Mouse (Mus musculus) R1 (cell line): ENCODE results near the gene Tmie.

Experiments
- DNase-seq: peaks from one replicate; pipeline ENCODE4 v3.0.0-alpha.2; 2018; ENCODE audit warnings: low read depth, low spot score

Tmie gene

GRCm38 (mm10) chr9:110890026-110890783 lies 10.3 kb upstream of the Tmie start:
- peak; percentile 52 for DNase-seq

DNA sequence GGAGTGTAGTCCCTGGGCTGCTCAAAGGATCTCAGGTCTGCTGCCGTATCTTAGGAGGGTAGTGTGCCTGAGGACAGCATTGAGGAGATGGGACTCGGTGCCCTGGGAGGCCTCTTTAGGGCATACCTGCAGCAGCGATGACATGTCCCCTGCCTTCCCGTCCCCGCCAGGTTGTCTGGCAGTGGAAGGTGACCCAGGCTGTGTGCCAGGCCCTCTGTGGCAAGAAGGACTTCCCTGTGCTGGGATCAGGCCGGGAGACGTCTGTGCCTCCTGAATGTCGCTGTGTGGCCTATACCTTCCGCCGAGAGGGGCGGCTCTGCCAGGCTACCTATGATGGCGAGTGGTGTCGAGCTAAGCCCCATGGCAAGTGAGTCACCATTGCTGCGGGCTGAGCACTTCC lies 9.0 kb upstream of the Tmie start:
- DNase-seq: no peak

DNA sequence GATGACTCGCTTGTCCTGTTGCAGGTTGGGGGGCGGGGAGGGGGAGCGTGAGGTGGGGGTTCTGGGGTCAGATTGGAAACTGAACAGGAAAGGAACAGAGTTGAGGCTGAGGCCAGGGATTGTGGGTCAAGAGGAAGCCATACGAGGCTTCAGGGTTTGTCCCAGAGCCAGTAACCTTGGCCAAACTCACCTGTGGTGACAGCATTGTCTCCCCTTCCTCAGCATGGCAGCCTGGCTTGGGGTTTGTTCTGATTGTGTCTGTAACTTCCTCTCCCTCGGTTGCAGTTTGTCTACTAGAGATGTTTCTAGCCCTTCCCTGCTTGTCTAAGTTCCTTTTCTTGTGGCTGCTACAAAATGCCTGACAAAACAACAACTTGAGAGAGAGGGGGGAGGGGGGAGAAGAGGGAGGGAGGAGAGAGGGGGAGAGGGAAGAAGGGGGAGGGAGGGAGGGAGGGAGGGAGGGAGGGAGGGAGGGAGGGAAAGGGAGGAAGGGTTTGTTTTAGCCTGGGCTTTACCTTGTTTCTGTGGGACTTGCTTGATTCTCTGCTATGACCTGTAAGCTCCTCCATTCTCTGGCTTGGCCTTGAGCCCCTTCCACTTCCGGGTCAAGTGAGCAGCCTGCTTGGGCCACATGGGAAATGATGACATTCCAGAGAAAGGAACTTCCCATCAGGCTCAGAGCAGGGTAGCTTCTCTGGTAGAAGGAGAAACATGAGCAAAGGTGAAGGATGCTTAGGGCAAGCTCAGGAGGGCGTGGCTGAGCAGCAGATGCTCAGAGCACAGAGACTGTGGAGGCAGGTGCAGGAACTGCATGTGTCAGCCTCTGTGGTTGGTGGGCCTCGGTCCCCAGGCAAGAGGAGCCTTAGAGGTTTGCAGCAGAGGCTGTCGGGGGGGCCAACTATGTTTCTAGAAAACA lies 7.7 kb upstream of the Tmie start:
- DNase-seq: peak; percentile 80

GRCm38 (mm10) chr9:110881953-110882352 lies 2.0 kb upstream of the Tmie start:
- peak; percentile 53 for DNase-seq

DNA sequence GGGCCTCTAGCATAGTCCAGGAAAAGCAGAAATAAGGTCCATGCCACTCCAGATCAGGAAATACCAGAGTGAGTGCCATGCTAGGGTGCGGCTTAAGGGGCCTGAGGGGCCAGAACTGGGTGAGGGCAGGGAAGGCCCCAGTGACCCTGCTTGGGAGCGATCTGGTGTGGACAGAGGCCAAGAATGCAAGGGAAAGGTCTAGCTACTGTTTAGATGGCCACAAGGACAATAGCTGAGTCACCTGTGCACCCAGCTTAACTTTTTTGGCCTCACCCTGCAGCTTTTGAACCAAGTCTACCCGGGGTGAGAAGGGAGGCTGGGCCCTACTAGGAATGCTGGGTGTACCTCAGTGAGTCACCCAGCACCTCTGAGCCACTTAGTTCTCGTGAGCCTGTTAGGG lies 859 bp upstream of the Tmie start:
- no peak for DNase-seq

DNA sequence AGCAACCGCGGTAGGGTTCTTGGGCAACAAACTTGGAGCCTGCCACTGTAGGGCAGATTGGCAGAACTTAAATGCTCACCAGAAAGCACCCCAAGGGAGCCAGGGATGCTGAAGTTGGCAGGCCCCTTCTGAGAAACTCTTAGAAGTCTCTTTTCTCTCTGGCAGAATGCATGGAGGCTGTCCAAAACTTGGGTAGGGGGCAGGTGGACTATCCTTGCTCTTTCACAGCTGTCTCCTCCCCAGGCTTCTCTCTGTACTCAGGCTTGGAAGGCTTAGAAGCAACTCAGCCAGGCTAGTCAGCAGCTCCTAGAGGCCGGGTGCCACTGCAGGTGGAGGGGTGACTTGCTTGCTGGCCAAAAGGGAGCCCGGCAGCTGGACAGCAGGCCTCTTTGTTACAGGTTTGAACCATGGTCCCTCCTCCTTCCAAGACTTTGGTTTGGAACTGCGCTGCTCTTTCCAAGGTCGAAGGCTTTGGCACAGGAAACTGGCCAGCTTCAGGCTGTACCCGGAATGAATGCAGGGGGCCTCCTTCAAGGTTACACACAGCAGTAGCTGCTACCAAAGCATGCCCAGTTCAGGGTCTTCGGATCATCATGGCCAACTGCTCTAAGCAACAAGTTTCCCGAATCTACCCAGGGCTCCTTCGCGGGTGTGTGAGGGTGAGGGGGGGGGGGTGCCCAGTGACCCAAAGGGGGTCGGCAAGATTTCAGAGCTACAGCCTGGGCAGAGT lies 557 bp downstream of the Tmie start, which contains the start of gene Als2cl:
Gene Als2cl (plus strand): TSS at position 680 of the 730 bp plus-strand sequence.
- DNase-seq: peak; percentile 42

GRCm38 (mm10) chr9:110877888-110878287 lies 2.0 kb downstream of the Tmie start:
- DNase-seq: no peak

GRCm38 (mm10) chr9:110877353-110877752 lies 2.6 kb downstream of the Tmie start:
- no peak for DNase-seq

- no peak for DNase-seq
Observed at GRCm38 (mm10) chr9:110875288-110875695, 4.6 kb downstream of the Tmie start.

GRCm38 (mm10) chr9:110874660-110875191 lies 5.2 kb downstream of the Tmie start:
- no peak for DNase-seq

- no peak for DNase-seq
Observed at GRCm38 (mm10) chr9:110873681-110874659, 5.9 kb downstream of the Tmie start.

DNA sequence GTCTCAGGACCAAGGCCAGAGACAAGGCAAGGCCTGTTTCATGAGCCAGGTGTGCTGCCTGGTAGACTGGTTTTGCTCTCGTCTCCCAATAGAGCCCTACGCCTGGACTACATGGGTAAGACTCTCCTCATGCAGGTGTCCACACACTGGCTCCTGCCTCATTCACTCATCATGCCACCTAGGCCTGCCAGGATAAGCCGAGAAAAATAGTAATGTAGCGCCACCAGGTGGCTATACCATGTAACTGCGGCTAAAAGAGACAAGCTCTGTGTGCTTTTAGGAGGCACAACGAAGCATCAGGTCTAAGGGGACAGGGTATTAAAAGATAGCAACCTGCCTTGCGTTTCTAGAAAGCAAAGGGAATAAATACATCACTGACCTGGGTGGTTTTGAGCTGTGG lies 8.9 kb downstream of the Tmie start:
- DNase-seq: peak; percentile 79

DNA sequence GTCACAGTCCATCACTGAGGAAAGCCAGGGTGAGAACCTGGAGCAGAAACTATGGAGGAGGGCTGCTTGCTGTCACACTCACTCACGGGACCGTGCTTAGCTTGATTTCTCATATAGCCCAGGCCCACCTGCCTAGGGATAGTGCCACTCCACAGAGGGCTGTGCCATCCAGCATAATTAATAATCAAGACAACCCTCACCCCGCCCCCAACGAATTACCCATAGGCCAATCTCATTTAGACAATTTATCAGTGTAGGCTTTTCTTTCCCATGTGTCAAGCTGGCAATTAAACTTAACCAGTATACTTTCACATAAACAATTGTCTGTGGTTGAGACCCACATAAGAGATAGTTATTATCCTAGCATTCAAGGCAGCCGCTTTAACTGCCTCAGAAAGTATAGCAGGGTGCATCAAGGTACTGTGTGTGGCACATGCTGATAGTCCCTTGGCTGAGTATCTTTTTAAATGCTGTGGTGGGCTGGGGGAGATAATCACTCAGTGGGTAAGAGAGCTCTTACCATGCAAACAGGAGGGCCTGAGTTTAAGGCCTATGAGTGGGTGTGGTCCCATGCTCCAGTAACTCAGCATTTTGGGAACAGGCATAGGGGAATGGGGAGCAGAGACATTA lies 20.8 kb downstream of the Tmie start:
- DNase-seq: no peak

DNA sequence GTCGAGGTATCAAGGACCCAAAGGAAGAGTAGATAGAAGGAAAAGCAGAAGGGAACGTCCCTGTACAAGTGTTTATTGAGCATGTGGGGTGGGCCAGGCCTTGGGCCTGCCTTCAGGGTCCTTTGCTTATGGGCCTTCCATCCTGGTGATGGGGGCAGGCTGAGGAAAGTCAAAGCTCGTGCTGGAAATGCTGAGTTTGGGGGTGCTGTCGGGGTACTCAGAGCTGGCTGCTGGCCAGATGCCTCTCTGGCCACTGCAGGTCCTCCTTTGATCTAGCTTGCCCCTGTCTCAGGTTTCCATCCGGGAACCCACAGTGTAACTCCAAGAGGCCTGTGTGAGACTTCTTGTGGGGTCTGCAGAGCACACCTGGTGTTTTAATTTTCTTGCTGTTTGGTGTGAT lies 21.4 kb downstream of the Tmie start:
- DNase-seq: no peak

- DNase-seq: peak; percentile 81
Observed at GRCm38 (mm10) chr9:110857781-110858472, 22.0 kb downstream of the Tmie start, which contains the start of gene Prss50. Prss50 (plus strand) TSS chr9:110857967.

DNA sequence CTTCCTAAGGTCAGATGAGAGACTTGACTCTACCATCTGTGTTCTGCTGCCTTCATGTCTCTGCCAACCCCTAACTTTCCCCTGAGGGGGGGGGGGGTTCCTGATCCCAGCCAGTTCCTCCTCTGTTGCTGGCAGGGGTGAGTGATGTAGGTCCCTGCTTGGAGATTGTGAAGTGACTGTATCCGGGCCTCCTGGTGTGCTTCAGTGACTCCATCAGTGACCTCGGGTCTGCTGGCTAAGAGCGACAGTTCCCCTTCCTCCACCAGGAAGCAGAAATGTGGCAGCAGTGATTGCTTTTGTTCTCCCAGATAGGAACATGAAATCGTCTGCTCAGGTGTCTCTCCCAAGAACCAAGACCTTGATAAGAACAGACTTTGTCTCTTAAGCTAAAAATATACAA lies 23.0 kb downstream of the Tmie start:
- DNase-seq: peak; percentile 46

DNA sequence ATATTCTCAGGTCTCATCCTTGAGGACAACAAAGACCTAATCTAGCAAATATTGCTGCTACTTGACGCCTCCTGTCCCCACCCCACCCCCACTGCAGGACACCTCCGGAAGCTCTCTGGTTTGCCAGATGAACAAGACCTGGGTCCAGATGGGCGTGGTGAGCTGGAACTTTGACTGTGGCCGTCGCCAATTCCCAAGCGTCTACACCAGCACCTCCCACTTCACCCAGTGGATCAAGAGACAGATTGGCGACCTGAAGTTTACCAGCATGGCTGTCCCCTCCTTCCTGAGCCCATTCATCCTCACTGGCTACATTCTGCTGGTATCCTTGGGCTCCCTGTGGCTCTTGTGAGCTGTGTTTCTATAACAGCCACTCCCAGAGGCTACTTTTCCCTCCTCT lies 24.0 kb downstream of the Tmie start:
- peak; percentile 84 for DNase-seq

GRCm38 (mm10) chr9:110849162-110849561 lies 30.8 kb downstream of the Tmie start:
- DNase-seq: peak; percentile 55

- no peak for DNase-seq
Observed at GRCm38 (mm10) chr9:110844206-110844605, 35.7 kb downstream of the Tmie start, which contains the start of gene Prss46. Prss46 (plus strand) TSS chr9:110844506.
